Mouse (Mus musculus): ENCODE data around the gene Nptx1. TPM values are rescaled to one million over a fixed set of nuclear protein-coding genes. Genes with fewer than 3 reads are reported as not detected.

The Nptx1 gene
- total RNA-seq, 2 experiments from 2014 or later: 53.0 to 60.4 TPM

DNA sequence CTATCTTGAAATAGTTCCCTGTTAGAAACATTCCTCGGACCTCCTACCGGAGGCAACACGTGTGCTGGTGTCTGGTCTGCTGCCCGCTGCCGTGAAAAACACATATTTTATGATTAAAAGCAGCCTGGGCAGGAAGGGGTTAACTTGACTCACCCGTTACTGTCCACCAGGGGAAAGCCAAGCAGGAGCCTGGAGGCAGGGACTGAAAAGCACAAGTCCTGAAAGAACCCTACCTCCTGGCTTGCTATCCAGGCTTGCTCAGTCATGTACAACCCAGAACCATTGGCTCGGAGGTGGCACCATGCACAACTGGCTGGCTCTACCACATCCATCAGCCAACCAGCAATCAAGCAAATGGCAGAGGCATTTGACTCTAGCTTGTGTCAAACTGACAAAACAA, 13.8 kb downstream of the Nptx1 start:
- intact Hi-C loops (cut with DNase I): no loop called here
- no peak for DNase-seq (ENCODE audit: extremely low spot score in 1 of 2, low spot score in 2 of 2)

GRCm38 (mm10) chr11:119532460-119532859, 15.1 kb downstream of the Nptx1 start:
- intact Hi-C loops (cut with DNase I): no loop called here
- DNase-seq (ENCODE audit: extremely low spot score in 1 of 2, low spot score in 2 of 2): no peak

DNA sequence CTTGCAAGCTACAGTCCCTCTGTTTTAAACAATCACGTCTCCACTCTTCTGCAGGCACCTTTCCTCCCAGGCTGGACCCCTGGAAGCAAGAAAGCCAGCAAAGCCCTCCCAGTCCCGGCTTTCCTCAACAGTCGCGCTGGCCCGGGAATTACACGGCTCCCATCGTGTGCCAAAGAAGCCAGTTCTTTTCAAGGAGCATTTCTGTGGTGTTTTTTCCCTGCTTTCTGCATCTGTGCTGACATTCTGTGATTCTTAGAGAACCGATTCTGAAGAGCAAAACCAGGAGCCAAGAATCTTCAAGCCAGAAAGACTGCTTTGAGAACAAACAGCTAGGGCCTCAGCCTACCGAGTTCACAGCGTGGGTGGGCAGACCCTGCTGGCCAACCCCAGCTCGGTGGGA, 18.6 kb downstream of the Nptx1 start:
- no peak for DNase-seq (ENCODE audit: extremely low spot score in 1 of 2, low spot score in 2 of 2)
- intact Hi-C loops (cut with DNase I): no loop called here

DNA sequence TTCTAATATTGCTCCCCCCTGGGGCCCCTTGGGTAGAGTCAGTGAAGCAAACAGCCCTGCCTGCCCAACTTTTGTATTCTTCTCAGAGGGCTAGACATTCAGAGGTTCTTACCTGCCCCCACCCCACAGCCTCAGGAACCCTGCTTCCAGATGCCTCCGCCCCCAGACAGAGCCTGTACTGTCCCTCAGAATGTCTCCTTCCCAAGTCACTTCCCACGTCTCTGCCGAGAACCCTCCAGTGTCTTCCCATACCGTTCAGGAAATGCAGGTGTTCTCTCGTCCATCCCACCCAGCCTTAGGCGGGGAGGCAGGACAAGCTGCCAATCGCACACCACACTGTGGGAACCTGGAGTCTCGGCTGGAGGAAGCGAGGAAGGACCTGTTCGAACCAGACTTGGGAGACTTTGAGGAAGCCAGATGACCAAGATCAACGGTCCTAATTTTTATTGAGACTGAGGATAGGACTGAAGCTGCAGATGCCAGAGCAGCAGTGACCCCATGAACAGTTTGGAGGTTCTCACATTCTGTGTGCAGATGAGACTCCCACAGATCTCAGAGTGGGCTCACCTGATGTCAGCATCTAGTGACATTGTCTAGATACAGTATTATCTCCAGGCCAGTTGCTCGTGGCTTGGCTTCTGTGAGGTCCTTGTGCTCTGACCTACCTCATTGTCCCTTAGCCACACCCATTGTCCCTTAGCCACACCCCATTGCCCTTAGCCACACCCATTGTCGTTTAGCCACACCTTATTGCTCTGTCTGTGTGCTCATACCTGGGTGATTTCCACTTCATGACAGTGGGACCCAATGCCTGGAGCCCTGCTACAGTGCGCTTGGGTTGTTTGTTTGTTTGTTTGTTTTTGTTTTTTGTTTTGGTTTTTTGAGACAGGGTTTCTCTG, 21.2 kb downstream of the Nptx1 start:
- intact Hi-C loops (cut with DNase I): no loop called here
- DNase-seq (ENCODE audit: extremely low spot score in 1 of 2, low spot score in 2 of 2): no peak

- DNase-seq (ENCODE audit: extremely low spot score in 1 of 2, low spot score in 2 of 2): peak; percentile 87 to 95
- intact Hi-C loops (cut with DNase I): no loop called here
Observed at GRCm38 (mm10) chr11:119524545-119524949, 23.0 kb downstream of the Nptx1 start.

DNA sequence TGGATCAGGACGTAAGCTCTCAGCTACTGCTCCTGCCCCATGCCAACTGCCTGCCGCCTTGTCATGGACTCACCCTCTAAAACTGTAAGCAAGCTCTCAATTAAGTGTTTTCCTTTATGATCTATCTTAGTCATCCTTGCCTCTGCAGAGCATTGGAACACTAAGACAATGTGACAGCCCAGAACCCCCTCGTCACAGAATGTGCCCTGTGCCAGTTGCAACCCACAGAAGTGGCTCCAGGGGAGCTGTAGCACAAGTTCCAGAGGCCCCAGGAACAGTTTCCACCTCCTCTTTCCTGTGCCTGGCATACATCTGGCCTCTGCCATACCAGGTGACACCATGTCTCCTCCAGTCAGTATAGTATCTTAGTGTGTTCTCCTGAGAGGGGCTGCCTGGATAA, 24.2 kb downstream of the Nptx1 start:
- no peak for DNase-seq (ENCODE audit: extremely low spot score in 1 of 2, low spot score in 2 of 2)
- intact Hi-C loops (cut with DNase I): no loop called here

- intact Hi-C loops (cut with DNase I): no loop called here
- peak in 1 of 2 experiments; percentile 77 for DNase-seq (ENCODE audit: extremely low spot score in 1 of 2, low spot score in 2 of 2)
Observed at GRCm38 (mm10) chr11:119522779-119523178, 24.8 kb downstream of the Nptx1 start.

DNA sequence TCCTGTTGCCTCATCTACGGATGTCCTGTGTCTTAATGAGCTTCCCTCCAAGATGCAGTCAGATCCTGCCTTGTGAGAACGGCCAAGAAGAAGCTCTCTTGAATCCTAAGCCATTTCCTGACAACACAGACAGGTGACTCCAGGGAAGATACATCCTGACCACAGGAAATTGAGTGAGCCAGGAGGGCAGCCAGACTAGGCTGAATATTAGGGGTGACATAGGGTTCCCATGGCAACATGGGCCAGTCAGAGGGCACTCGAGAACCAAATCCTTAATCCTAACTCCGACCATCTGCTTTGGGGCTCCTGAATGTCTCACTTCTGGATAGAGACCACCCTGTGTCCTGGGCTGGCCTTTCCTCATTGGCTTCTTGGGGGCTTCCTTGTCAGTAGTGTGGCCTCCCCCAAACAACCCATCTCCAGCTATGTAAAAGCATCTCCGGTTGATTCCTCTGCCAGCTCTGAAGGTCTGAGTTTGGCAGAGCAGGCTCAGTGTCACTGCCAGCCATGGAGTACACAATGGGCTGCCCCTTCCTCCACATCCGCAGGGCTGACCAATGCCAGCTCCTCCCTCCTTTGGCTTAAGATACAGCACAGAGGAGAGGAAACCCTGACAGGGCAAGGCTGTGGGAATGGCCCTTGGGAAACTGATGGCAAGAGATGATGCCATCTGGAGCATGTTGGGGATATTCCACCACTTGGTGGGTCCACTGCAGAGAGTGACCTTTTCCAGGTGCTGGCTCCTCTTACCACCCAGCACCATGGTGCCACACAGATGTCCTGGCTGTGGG, 25.4 kb downstream of the Nptx1 start:
- intact Hi-C loops (cut with DNase I): no loop called here
- DNase-seq (ENCODE audit: extremely low spot score in 1 of 2, low spot score in 2 of 2): no peak

- no peak for DNase-seq (ENCODE audit: extremely low spot score in 1 of 2, low spot score in 2 of 2)
- intact Hi-C loops (cut with DNase I): no loop called here
Observed at GRCm38 (mm10) chr11:119520713-119521063, 26.9 kb downstream of the Nptx1 start.

- intact Hi-C loops (cut with DNase I): no loop called here
- DNase-seq (ENCODE audit: extremely low spot score in 1 of 2, low spot score in 2 of 2): no peak
Observed at GRCm38 (mm10) chr11:119520005-119520712, 27.4 kb downstream of the Nptx1 start.

DNA sequence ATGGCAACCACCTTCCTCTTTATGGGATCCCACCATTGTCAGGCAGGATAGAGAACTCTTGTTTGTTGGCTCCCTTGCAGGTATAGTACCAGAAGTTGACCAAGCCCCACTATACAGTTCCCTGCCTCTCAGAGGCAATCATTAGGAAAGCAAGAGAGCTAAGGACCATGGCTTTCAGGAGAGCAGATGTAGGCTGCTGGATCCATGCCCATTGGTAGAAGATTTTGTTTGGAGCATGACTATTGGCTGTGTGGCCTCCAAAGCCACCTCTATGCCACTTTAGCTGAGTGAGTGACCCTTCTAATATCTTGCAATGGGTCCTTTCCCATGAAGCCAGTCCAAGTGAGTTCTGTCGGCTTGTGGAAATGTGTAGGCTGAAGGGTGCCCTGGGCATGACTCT, 28.2 kb downstream of the Nptx1 start:
- no peak for DNase-seq (ENCODE audit: extremely low spot score in 1 of 2, low spot score in 2 of 2)
- intact Hi-C loops (cut with DNase I): no loop called here

- no peak for DNase-seq (ENCODE audit: extremely low spot score in 1 of 2, low spot score in 2 of 2)
- intact Hi-C loops (cut with DNase I): no loop called here
Observed at GRCm38 (mm10) chr11:119516677-119517361, 30.7 kb downstream of the Nptx1 start.

DNA sequence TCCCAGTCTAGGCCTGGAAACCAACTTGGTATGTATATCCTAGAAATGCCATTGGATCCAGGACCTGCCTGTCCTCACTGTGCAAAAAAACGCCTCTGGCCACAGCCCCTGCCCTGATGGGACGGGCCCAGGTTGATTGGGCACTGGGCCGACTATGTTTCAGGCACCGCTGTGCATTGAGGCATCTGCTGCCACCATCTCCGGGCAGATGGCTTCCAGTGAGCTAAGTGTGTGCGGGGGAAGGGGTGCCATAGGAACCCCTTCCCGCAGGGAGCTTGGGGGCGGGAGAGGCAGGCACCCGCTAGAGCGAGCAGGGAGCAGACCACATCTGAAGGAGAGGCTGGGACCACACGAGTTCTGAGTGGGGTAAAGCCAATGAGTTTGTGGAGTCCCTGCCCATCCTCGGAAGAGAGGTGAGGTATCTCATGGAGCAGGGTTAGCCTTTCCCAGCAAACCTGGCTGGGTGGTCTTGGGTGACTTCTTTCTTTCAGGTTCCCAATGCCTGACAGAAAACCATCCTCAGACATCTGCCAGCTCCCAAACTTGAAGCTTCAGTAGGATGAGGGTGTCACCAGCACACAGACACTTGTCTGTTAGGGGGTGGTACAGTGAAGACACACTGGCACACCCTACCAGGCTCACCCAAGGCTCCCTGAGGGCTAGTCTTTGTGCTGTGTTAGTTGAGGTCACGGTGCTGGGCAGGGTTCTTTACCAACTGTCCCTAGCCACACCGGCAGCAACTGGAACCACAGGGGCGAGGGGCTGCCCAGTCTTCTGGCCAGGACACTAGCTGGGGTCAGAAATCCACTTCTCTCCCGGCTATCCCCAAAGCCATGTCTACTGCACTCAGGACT, 31.5 kb downstream of the Nptx1 start:
- DNase-seq (ENCODE audit: extremely low spot score in 1 of 2, low spot score in 2 of 2): peak; percentile 45 to 75
- intact Hi-C loops (cut with DNase I): no loop called here

DNA sequence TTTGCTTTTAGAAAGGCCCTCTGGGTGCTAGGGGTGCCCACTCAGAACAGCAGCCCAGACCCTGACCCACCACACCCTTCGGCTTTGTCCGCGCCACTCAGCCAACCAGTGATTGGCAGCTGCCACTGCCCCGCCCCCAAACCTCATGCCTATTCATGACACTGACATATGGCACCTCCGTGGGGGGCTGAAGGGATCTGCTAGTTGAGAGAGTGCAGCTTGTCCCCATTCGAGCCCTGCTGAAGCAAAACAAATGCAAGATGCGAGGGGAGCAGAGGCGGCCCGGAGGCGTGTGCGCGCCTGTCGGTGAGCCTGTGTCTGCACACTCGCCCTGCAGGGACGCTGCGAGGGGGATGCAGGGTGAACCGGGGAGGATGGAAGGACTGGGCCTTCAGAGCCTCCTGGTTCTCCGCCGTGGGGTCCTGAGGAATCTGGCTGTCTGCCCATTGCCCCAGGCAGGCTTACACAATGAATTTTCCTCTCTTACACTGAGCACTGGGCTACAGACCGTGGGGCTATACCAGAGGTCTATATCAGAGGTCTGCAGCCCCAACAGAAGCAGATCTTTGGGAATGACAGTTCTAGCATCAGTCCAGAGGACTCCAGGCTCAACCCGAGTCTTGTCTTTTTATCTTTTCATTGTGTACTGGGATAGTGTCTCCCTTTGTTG, 32.5 kb downstream of the Nptx1 start:
- DNase-seq (ENCODE audit: extremely low spot score in 1 of 2, low spot score in 2 of 2): peak; percentile 42 to 72
- intact Hi-C loops (cut with DNase I): no loop called here

GRCm38 (mm10) chr11:119514108-119514860, 33.3 kb downstream of the Nptx1 start:
- DNase-seq (ENCODE audit: extremely low spot score in 1 of 2, low spot score in 2 of 2): no peak
- intact Hi-C loops (cut with DNase I): no loop called here

- DNase-seq (ENCODE audit: extremely low spot score in 1 of 2, low spot score in 2 of 2): no peak
- intact Hi-C loops (cut with DNase I): no loop called here
Observed at GRCm38 (mm10) chr11:119513038-119513659, 34.4 kb downstream of the Nptx1 start.

All from left cerebral cortex, postnatal 10 days (tissue).